Mouse (Mus musculus) forebrain, embryonic 12.5 days (tissue): ENCODE measurements around the gene Dnajc6. TPM values are rescaled to one million over a fixed set of nuclear protein-coding genes. Genes with fewer than 3 reads are reported as not detected.
A peak's percentile ranks its signal among the peaks of the same experiment; 100 is the strongest.

Source experiments
- ATAC-seq: fragments of 200-750 bp; cut with Nextera tagmentation; 2 replicates; pipeline ENCODE4 v1.8.0; 2017; ENCODE audit warnings: moderate TSS enrichment; ENCODE audit not compliant: low FRiP score
- H3K27ac ChIP-seq: fragments of 300-500 bp; sonication (generic); 2 replicates; pipeline ENCODE4 v1.5.1; 2016; ENCODE audit warnings: mild to moderate bottlenecking
- H3K27me3 ChIP-seq: fragments of 300-500 bp; sonication (generic); 2 replicates; pipeline ENCODE4 v1.6.1; 2016; ENCODE audit warnings: mild to moderate bottlenecking
- H3K36me3 ChIP-seq: fragments of 300-500 bp; sonication (generic); replicated peaks from 2 replicates; pipeline ENCODE4 v1.6.1; 2016; ENCODE audit warnings: mild to moderate bottlenecking
- H3K4me1 ChIP-seq: fragments of 300-500 bp; sonication (generic); 2 replicates; pipeline ENCODE4 v1.6.1; 2016
- H3K4me2 ChIP-seq: fragments of 300-500 bp; sonication (generic); 2 replicates; pipeline ENCODE4 v1.6.1; 2016; ENCODE audit warnings: mild to moderate bottlenecking, moderate library complexity
- H3K4me3 ChIP-seq: fragments of 300-500 bp; sonication (generic); replicated peaks from 2 replicates; pipeline ENCODE4 v1.5.1; 2016; ENCODE audit warnings: mild to moderate bottlenecking
- H3K9ac ChIP-seq: fragments of 300-500 bp; sonication (generic); 2 replicates; pipeline ENCODE4 v1.6.1; 2016; ENCODE audit warnings: mild to moderate bottlenecking
- H3K9me3 ChIP-seq: fragments of 300-500 bp; sonication (generic); 2 replicates; pipeline ENCODE4 v1.6.1; 2016
- WGBS: fragments of 180-500 bp; shearing (Covaris S2); methylation state at CpG from one replicate; pipeline ENCODE4 v1.1.7; 2016; 5-methylcytosine and 5-hydroxymethylcytosine counted together
- polyA plus RNA-seq: library from polyadenylated mRNA; unstranded; fragments of >200 nt; fragmentation: Nextera tagmentation; extraction: Ambion mirVana; gene quantifications from 2 replicates; pipeline ENCODE4 v1.2.1, GENCODE M21; 2016

Gene Dnajc6
- polyA plus RNA-seq = 8.7 and 11.0 TPM in 2 replicates

DNA sequence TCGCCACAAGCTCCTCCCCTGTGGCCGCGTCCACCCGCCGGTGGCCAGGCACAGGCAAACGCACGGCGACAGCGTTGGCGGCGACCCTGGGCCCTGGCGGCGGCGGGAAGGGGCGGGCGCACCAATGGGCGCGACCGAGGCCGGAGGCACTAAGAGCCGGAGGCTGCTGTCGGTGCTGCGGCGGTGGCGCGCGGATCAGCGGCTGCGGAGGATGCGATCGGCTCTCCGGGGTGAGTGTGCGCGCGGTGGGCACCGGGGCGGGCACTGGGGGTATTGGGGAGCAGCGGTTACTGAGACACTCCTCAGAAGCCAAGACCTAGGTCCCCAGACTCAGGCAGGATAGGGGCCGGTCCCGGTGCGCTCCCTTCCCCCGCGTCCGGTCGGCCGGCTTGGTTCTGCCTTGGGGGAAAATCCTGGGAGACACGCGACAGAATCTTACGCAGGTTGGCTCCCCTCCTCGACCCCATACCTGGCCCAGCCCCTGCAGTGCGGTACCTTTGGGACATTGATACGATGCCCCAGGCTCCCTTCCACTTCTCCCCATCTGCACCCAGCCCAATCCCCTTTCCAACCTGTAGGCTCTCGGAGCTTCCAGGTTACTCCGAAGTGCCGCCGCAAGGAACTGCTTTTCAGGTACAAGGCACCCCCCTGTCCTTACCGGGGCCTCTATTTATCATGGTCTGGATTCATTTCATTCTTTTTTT lies at the start of gene Dnajc6:
Gene Dnajc6, plus strand, starts transcription at position 115 of the 704 bp plus-strand sequence.
- Histone ChIP-seq H3K27me3 (peaks cover 55% of the 10 kb centered on the region), H3K36me3 (no peaks in the 10 kb centered on the region), H3K9me3 (no peaks in the 10 kb centered on the region), H3K4me3 (peak within 1 kb of the TSS; percentile 69), H3K4me1 (peaks cover 17% of the 10 kb centered on the region), H3K27ac (no peak within 1 kb of the TSS), H3K9ac (peak within 1 kb of the TSS; percentile 62), H3K4me2 (peak within 1 kb of the TSS; percentile 97)
- WGBS = under 1% methylated on average over 56 of the region's 57 CpGs
- ATAC-seq = peak; percentile 76

DNA sequence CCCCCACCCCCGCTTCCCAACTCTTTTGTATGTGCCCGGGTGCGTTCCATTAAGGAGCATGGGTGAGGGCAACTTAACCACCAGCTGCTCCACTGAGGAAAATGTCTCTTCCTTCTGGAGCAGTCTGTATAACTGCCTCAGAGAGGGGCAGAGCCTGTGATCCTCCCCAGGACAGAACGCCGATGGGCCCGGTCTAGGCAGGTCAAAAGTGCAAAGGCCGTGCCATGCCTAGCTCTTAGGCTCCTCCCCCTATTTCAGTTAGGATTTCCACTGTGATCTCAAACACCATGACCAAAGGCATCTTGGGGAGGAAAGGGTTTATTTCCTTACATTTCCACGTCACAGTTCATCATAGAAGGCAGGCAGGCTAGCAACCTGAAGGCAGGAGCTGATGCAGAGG lies 47.7 kb upstream of the Dnajc6 start:
- WGBS = 92% methylated on average over 8 of the region's 8 CpGs
- Histone ChIP-seq H3K27me3 (no peaks in the 10 kb centered on the region), H3K27ac (no peak overlapping the region), H3K4me3 (no peak overlapping the region), H3K4me1 (no peaks in the 10 kb centered on the region), H3K9me3 (no peaks in the 10 kb centered on the region), H3K4me2 (no peak overlapping the region), H3K36me3 (0 out of 2 replicates have a peak, but pooled peaks cover 2% of the 10 kb centered on the region), H3K9ac (no peak overlapping the region)
- no peak for ATAC-seq

DNA sequence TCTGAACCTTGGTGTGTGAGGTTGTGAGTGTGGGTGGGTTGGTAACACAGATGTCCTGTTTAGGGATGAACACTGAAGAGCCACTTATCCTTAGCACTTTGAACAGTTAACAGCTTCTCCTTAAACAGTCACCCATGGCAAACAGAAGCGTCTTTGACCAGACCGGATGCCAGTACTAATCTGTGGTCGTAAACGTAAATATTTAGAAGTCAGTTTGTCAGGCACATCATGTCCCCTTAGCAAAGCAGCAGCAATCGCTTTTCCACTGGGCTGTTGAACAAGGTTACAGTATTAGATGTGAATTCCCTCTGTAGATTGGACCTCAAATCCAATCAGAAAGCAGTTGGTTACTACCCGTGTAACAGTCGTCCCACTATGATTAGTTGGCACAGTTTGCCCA lies 47.1 kb upstream of the Dnajc6 start:
- Histone ChIP-seq H3K9ac (no peak overlapping the region), H3K9me3 (no peaks in the 10 kb centered on the region), H3K27ac (no peak overlapping the region), H3K4me1 (no peaks in the 10 kb centered on the region), H3K27me3 (no peaks in the 10 kb centered on the region), H3K36me3 (0 out of 2 replicates have a peak, but pooled peaks cover 2% of the 10 kb centered on the region), H3K4me3 (no peak overlapping the region), H3K4me2 (no peak overlapping the region)
- WGBS = 97% methylated on average over 7 of the region's 7 CpGs
- ATAC-seq = no peak

DNA sequence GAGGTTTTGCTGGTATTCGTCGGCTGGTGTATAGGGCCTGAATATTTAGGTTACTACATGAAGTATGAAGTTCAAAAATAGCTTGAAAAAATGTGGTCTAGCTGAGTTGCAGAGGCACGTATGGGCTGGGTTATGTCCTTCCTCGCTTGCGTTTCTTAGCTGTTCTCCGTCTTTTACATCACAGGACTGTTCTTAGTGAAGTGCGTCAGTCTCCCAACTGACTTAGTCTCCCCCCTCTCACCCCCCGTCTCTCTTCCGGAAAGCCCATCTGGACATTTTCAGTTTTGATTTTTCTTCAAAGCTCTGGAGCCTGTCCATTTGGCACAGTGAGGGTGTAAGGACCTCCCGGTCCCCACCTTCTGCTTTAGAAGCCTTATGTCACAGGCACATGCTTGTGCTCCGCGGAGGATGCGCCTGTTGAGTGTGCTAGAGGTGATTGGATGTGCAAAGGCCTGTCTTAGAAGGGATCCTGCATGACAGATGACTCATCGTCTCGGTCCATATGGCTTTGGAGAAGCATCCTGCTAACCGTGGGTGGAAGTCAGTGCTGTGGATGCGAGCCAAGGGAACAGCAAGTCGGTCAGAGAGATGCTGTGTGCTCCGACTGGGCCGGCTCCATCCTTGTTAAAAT lies 46.2 kb upstream of the Dnajc6 start:
- no peaks in the 10 kb centered on the region for H3K27me3 ChIP-seq

GRCm38 (mm10) chr4:101451089-101451488 lies 45.4 kb upstream of the Dnajc6 start:
- ATAC-seq = no peak
- H3K27me3 ChIP-seq = no peaks in the 10 kb centered on the region
- H3K36me3 ChIP-seq = 0 out of 2 replicates have a peak, but pooled peaks cover 2% of the 10 kb centered on the region
- no peak overlapping the region for H3K4me3 ChIP-seq
- no peak overlapping the region for H3K27ac ChIP-seq
- H3K4me2 ChIP-seq = no peak overlapping the region
- no peaks in the 10 kb centered on the region for H3K9me3 ChIP-seq
- WGBS = 89% methylated on average over 4 of the region's 4 CpGs
- H3K9ac ChIP-seq = no peak overlapping the region
- H3K4me1 ChIP-seq = no peaks in the 10 kb centered on the region

More for the DNA sequence above, 46.2 kb upstream of the Dnajc6 start:
- Histone ChIP-seq H3K4me3 (no peak overlapping the region), H3K9me3 (no peaks in the 10 kb centered on the region), H3K27ac (no peak overlapping the region), H3K4me2 (no peak overlapping the region), H3K4me1 (no peaks in the 10 kb centered on the region), H3K9ac (no peak overlapping the region), H3K36me3 (0 out of 2 replicates have a peak, but pooled peaks cover 2% of the 10 kb centered on the region)
- 96% methylated on average over 20 of the region's 20 CpGs for WGBS
- ATAC-seq = no peak

GRCm38 (mm10) chr4:101452829-101453228 lies 43.6 kb upstream of the Dnajc6 start:
- WGBS = 93% methylated on average over 9 of the region's 9 CpGs

GRCm38 (mm10) chr4:101457176-101457575 lies 39.3 kb upstream of the Dnajc6 start:
- Histone ChIP-seq H3K9ac (no peak overlapping the region), H3K4me3 (no peak overlapping the region), H3K27ac (no peak overlapping the region), H3K4me2 (no peak overlapping the region), H3K36me3 (no peaks in the 10 kb centered on the region), H3K9me3 (no peaks in the 10 kb centered on the region), H3K4me1 (no peaks in the 10 kb centered on the region), H3K27me3 (no peaks in the 10 kb centered on the region)
- 92% methylated on average over 8 of the region's 8 CpGs for WGBS
- no peak for ATAC-seq

More at GRCm38 (mm10) chr4:101452829-101453228, 43.6 kb upstream of the Dnajc6 start:
- Histone ChIP-seq H3K9me3 (no peaks in the 10 kb centered on the region), H3K27me3 (no peaks in the 10 kb centered on the region), H3K4me2 (no peak overlapping the region), H3K4me3 (no peak overlapping the region), H3K9ac (no peak overlapping the region), H3K4me1 (no peaks in the 10 kb centered on the region), H3K36me3 (0 out of 2 replicates have a peak, but pooled peaks cover 2% of the 10 kb centered on the region), H3K27ac (no peak overlapping the region)
- ATAC-seq = no peak

- H3K9ac ChIP-seq = no peak overlapping the region
- H3K27ac ChIP-seq = no peak overlapping the region
- H3K36me3 ChIP-seq = no peaks in the 10 kb centered on the region
- no peak for ATAC-seq
- H3K9me3 ChIP-seq = no peaks in the 10 kb centered on the region
- no peaks in the 10 kb centered on the region for H3K4me1 ChIP-seq
- no peak overlapping the region for H3K4me3 ChIP-seq
- no peaks in the 10 kb centered on the region for H3K27me3 ChIP-seq
- 62% methylated on average over 2 of the region's 2 CpGs for whole genome bisulfite sequencing
- H3K4me2 ChIP-seq = no peak overlapping the region
Measured at GRCm38 (mm10) chr4:101458341-101458740, 38.1 kb upstream of the Dnajc6 start.

- no peak overlapping the region for H3K4me2 ChIP-seq
- no peaks in the 10 kb centered on the region for H3K36me3 ChIP-seq
- ATAC-seq = no peak
- H3K27ac ChIP-seq = no peak overlapping the region
- no peaks in the 10 kb centered on the region for H3K27me3 ChIP-seq
- H3K4me1 ChIP-seq = no peaks in the 10 kb centered on the region
- 91% methylated on average over 4 of the region's 4 CpGs for WGBS
- H3K9ac ChIP-seq = no peak overlapping the region
- no peaks in the 10 kb centered on the region for H3K9me3 ChIP-seq
- no peak overlapping the region for H3K4me3 ChIP-seq
Measured at GRCm38 (mm10) chr4:101459358-101459757, 37.1 kb upstream of the Dnajc6 start.

GRCm38 (mm10) chr4:101460114-101460513 lies 36.3 kb upstream of the Dnajc6 start:
- no peak for ATAC-seq
- WGBS = 91% methylated on average over 1 of the region's 1 CpGs
- Histone ChIP-seq H3K9ac (no peak overlapping the region), H3K9me3 (no peaks in the 10 kb centered on the region), H3K27me3 (no peaks in the 10 kb centered on the region), H3K27ac (no peak overlapping the region), H3K4me2 (no peak overlapping the region), H3K36me3 (no peaks in the 10 kb centered on the region), H3K4me3 (no peak overlapping the region), H3K4me1 (no peaks in the 10 kb centered on the region)

DNA sequence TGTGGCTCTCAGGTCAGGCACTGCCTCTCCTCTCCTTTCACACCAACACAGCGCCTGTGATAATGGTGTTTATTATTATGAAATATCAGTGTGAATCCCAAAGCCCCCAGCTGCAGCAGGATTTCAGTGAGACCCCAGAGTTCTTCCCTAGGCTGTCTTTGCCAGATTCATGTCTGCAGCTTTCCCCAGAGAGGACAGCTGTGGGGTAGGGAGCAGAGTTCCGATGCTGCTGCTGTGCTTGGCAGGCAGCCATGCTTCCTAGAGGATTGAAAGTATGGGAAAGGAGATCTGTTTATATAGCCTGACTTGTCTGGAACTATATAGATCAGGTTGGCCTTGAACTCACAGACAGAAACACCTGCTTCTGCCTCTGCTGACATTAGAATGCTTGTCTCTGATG lies 34.4 kb upstream of the Dnajc6 start:
- Histone ChIP-seq H3K36me3 (no peaks in the 10 kb centered on the region), H3K27ac (no peak overlapping the region), H3K9me3 (no peaks in the 10 kb centered on the region), H3K4me1 (no peaks in the 10 kb centered on the region), H3K27me3 (no peaks in the 10 kb centered on the region), H3K9ac (no peak overlapping the region), H3K4me2 (no peak overlapping the region), H3K4me3 (no peak overlapping the region)
- 86% methylated on average over 2 of the region's 2 CpGs for WGBS
- no peak for ATAC-seq

DNA sequence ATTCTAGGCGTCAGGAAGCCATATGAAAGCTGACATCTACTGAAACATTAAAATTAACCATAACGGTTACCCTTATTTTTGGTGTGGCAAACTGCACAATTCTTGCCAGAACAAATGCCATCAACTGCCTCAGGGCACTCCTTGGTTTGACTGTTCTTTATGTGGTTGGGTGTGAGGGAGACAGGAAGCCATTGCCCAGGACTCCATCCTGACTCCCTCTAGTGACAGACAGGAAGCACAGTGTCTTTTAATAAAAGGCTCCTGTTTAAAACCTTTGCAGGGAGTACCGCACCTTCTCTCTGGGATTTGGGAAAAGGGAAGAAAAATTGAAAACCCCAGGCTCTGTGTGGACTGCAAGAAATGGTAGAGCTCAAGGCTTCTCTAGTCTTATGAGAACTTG lies 30.2 kb upstream of the Dnajc6 start:
- no peaks in the 10 kb centered on the region for H3K27me3 ChIP-seq
- ATAC-seq = no peak
- no peaks in the 10 kb centered on the region for H3K36me3 ChIP-seq
- H3K27ac ChIP-seq = no peak overlapping the region
- H3K4me3 ChIP-seq = no peak overlapping the region
- H3K9ac ChIP-seq = no peak overlapping the region
- H3K9me3 ChIP-seq = no peaks in the 10 kb centered on the region
- WGBS = 88% methylated on average over 3 of the region's 3 CpGs
- H3K4me2 ChIP-seq = no peak overlapping the region
- H3K4me1 ChIP-seq = no peaks in the 10 kb centered on the region

DNA sequence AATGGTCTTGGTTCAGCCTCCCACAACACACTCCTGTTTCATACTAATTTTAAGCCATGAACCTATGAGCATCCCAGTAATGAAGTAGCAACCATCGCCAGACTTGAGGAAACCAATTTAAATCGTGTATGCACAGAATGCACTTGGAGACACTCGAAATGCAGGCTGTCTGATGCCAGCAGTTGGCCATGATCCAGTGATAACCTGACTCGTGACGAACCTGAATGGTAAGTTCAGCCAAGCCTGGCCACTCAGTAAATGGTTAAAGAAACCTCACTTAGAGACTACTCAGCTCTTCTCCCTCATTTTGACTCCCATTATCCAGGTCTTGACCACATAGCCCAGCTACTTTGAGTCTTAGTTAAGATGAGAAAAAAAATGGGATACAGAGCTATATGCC lies 27.2 kb upstream of the Dnajc6 start:
- no peak overlapping the region for H3K4me3 ChIP-seq
- no peaks in the 10 kb centered on the region for H3K4me1 ChIP-seq
- WGBS = 85% methylated on average over 5 of the region's 5 CpGs
- no peak overlapping the region for H3K4me2 ChIP-seq
- no peaks in the 10 kb centered on the region for H3K9me3 ChIP-seq
- no peaks in the 10 kb centered on the region for H3K27me3 ChIP-seq
- ATAC-seq = no peak
- no peak overlapping the region for H3K27ac ChIP-seq
- no peaks in the 10 kb centered on the region for H3K36me3 ChIP-seq
- no peak overlapping the region for H3K9ac ChIP-seq
